Mouse (Mus musculus) cerebellum, postnatal 14 days (tissue): Measurements from ENCODE around the gene Ptrh2.
"Not testable (repeated sequence)": the region's sequence is repeated elsewhere in the genome, so short reads cannot be mapped to it uniquely, and the experiment has no call there.

Source experiments
- DNase-seq, 2 experiments: peaks; one replicate each; pipeline ENCODE4 v3.0.0; 2021; ENCODE audit warnings: mixed read lengths in 2 of 2

Gene Ptrh2

GRCm38 (mm10) chr11:86734241-86734939 is 50.6 kb downstream of the Ptrh2 start:
- no peak for DNase-seq

- no peak for DNase-seq
Measured at GRCm38 (mm10) chr11:86734993-86735392, 51.2 kb downstream of the Ptrh2 start.

GRCm38 (mm10) chr11:86737301-86738000 is 53.7 kb downstream of the Ptrh2 start:
- no peak for DNase-seq

- not testable (repeated sequence) for DNase-seq
Measured at GRCm38 (mm10) chr11:86738308-86738707, 54.5 kb downstream of the Ptrh2 start.

- DNase-seq, result no peak
Measured at GRCm38 (mm10) chr11:86738956-86739355, 55.2 kb downstream of the Ptrh2 start.

GRCm38 (mm10) chr11:86739470-86739869 is 55.7 kb downstream of the Ptrh2 start:
- no peak for DNase-seq

- DNase-seq, result no peak
Measured at GRCm38 (mm10) chr11:86741505-86741904, 57.7 kb downstream of the Ptrh2 start.
